Mouse (Mus musculus) A20 (cell line): ENCODE measurements around the gene Piwil4.

Source experiments
- DNase-seq: peaks from one replicate; pipeline ENCODE4 v3.0.0-alpha.2; 2011; ENCODE audit warnings: low read depth, low spot score

The Piwil4 gene

GRCm38 (mm10) chr9:14726005-14726404, 14.5 kb downstream of the Piwil4 start:
- DNase-seq: no peak

GRCm38 (mm10) chr9:14724755-14725420, 15.6 kb downstream of the Piwil4 start:
- DNase-seq: peak; percentile 42

GRCm38 (mm10) chr9:14721610-14722009, 18.9 kb downstream of the Piwil4 start:
- DNase-seq: no peak

GRCm38 (mm10) chr9:14720384-14720783, 20.1 kb downstream of the Piwil4 start:
- no peak for DNase-seq

GRCm38 (mm10) chr9:14718332-14718691, 22.2 kb downstream of the Piwil4 start:
- no peak for DNase-seq

- no peak for DNase-seq
Observed at GRCm38 (mm10) chr9:14717689-14718331, 22.7 kb downstream of the Piwil4 start.

GRCm38 (mm10) chr9:14715258-14715657, 25.3 kb downstream of the Piwil4 start:
- DNase-seq: no peak

- DNase-seq: no peak
Observed at GRCm38 (mm10) chr9:14710910-14711309, 29.6 kb downstream of the Piwil4 start.

GRCm38 (mm10) chr9:14705321-14706162, 35.0 kb downstream of the Piwil4 start:
- DNase-seq: no peak

GRCm38 (mm10) chr9:14700795-14701194, 39.7 kb downstream of the Piwil4 start:
- DNase-seq: peak; percentile 21

- no peak for DNase-seq
Observed at GRCm38 (mm10) chr9:14699288-14699640, 41.3 kb downstream of the Piwil4 start.

GRCm38 (mm10) chr9:14698582-14699287, 41.8 kb downstream of the Piwil4 start:
- DNase-seq: peak; percentile 79

GRCm38 (mm10) chr9:14697903-14698302, 42.6 kb downstream of the Piwil4 start:
- DNase-seq: peak; percentile 67

- no peak for DNase-seq
Observed at GRCm38 (mm10) chr9:14689376-14690108, 51.0 kb downstream of the Piwil4 start.

- DNase-seq: no peak
Observed at GRCm38 (mm10) chr9:14684363-14684762, 56.2 kb downstream of the Piwil4 start.

- DNase-seq: no peak
Observed at GRCm38 (mm10) chr9:14682741-14683140, 57.8 kb downstream of the Piwil4 start.

GRCm38 (mm10) chr9:14680584-14680983, 59.9 kb downstream of the Piwil4 start:
- DNase-seq: no peak

GRCm38 (mm10) chr9:14675707-14676691, 64.5 kb downstream of the Piwil4 start:
- DNase-seq: no peak

- no peak for DNase-seq
Observed at GRCm38 (mm10) chr9:14674506-14674905, 66.0 kb downstream of the Piwil4 start.

GRCm38 (mm10) chr9:14673109-14673508, 67.4 kb downstream of the Piwil4 start:
- DNase-seq: no peak
